In the genomic region with DNA sequence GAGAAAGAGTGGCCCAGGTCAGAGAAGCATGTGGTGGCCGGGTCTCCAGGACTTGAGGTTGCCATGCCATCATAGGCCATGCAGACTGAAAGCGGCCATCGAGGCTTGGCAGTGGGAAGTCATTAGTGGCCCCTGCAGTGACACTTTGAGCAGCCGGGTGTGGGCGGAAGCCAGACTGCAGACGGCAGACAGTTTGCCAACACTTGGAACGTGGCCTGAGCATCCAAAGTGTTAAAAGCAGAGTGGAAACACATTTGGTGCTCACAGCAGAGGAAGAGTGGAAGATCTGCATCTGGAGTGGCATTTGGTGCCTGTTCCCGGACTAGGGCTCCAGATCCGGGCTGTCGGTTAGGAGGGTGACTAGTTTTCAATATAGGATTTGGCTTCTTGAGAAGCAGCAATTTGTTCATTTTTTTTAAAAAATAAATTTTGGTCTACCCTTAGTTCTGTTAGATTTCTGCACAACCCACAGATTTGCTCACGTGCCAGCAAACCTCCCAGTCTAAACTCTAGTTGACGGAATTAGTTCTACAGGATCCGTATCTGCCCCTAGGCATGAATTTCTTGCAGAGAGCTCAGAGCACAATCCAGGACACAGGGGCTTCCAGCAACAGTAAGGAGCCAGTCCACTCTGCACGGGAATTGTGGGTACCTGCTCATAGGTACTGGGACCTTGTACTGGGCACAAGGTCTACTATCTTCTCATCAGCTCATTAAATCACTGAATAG, we compare ENCODE assay signal across 12 mouse cellular contexts.
DNase-seq lines count a peak whose midpoint lies in the region; ATAC-seq lines count a peak whose summit lies in the region.
"Had no signal": no experiment of that assay in that cellular context is flagged by ENCODE, and none has a peak within 500 bp of the region (broad histone marks: within the 10 kb centered on the region; RNA-seq: fewer than 3 reads in every experiment).

No protein-coding gene starts in this region.

- WGBS in midbrain, embryonic 11.5 days, result 93% methylated on average over 14 of the region's 14 CpGs
- 89% methylated on average over 14 of the region's 14 CpGs for WGBS in midbrain, embryonic 10.5 days

- ATAC-seq in midbrain, embryonic 11.5 days (ENCODE audit: low FRiP score), result no peak

- H3K4me1 ChIP-seq in midbrain, embryonic 11.5 days (ENCODE audit: control insufficient read depth, insufficient read depth, low read length), result peaks cover 1% of the 10 kb centered on the region; the same call in 1 of the 2 replicates
- peaks cover 4% of the 10 kb centered on the region; the same call in 1 of the 2 replicates for H3K4me1 ChIP-seq in midbrain, embryonic 10.5 days
- H3K4me1 ChIP-seq: heart, embryonic 15.5 days had no signal

- H3K27ac ChIP-seq in midbrain, embryonic 11.5 days (ENCODE audit: low read depth, low read length), result no peak overlapping the region
- H3K27ac ChIP-seq in midbrain, embryonic 10.5 days (replicated peaks), result no peak overlapping the region
- H3K27ac ChIP-seq: heart, embryonic 15.5 days; liver, embryonic 14.5 days had no signal

- peak; percentile 33 for DNase-seq in midbrain, embryonic 11.5 days (ENCODE audit: low spot score, missing footprints)
- DNase-seq in midbrain, embryonic 10.5 days (ENCODE audit: low spot score), result no peak
- peak; percentile 66 to 72 for DNase-seq in frontal cortex, postnatal 10 days (ENCODE audit: low spot score in 2 of 2)
- peak; percentile 62 to 81 for DNase-seq in left cerebral cortex, adult 18-20 months (ENCODE audit: low spot score in 2 of 2)
- peak; percentile 80 for DNase-seq in right cerebral cortex, postnatal 4 days
- no peak for DNase-seq in liver
- DNase-seq in gastrocnemius, postnatal 10 days, result no peak
- no peak for DNase-seq in gastrocnemius, postnatal 4 days (ENCODE audit: low spot score in 2 of 2)
- DNase-seq: thymus, adult 18-20 months had no signal

- H3K27me3 ChIP-seq in midbrain, embryonic 11.5 days (ENCODE audit: control insufficient read depth, insufficient read depth, low read length), result no peaks in the 10 kb centered on the region
- H3K27me3 ChIP-seq in midbrain, embryonic 10.5 days (ENCODE audit: low read depth, poor library complexity, severe bottlenecking), result no peaks in the 10 kb centered on the region
- H3K27me3 ChIP-seq: CH12.LX; heart, embryonic 15.5 days had no signal

- no peak overlapping the region for H3K4me2 ChIP-seq in midbrain, embryonic 11.5 days
- H3K4me2 ChIP-seq: heart, embryonic 15.5 days had no signal

- no peaks in the 10 kb centered on the region for H3K9me3 ChIP-seq in midbrain, embryonic 11.5 days (ENCODE audit: control insufficient read depth, low read length)
- H3K9me3 ChIP-seq in midbrain, embryonic 10.5 days (replicated peaks), result no peaks in the 10 kb centered on the region
- H3K9me3 ChIP-seq: heart, embryonic 15.5 days had no signal

- no peak overlapping the region for H3K9ac ChIP-seq in midbrain, embryonic 11.5 days (ENCODE audit: low read length)
- H3K9ac ChIP-seq: heart, embryonic 15.5 days; liver, embryonic 14.5 days had no signal

- H3K4me3 ChIP-seq in midbrain, embryonic 11.5 days (ENCODE audit: low read depth, low read length), result no peak overlapping the region
- no peak overlapping the region for H3K4me3 ChIP-seq in midbrain, embryonic 10.5 days
- H3K4me3 ChIP-seq: heart, embryonic 15.5 days had no signal

- H3K36me3 ChIP-seq in midbrain, embryonic 11.5 days (ENCODE audit: control insufficient read depth, insufficient read depth, low read length), result no peaks in the 10 kb centered on the region
- no peaks in the 10 kb centered on the region for H3K36me3 ChIP-seq in midbrain, embryonic 10.5 days
- H3K36me3 ChIP-seq: heart, embryonic 15.5 days had no signal

Comparison
In these comparisons a context has a peak if more than half of its experiments do, and no peak if none do; other contexts are left out.
1. DNase-seq: peak in midbrain, embryonic 11.5 days (single experiment), frontal cortex, postnatal 10 days (2 of 2), left cerebral cortex, adult 18-20 months (2 of 2) and right cerebral cortex, postnatal 4 days (single experiment); none in midbrain, embryonic 10.5 days (single experiment), liver (single experiment), gastrocnemius, postnatal 10 days (single experiment) and gastrocnemius, postnatal 4 days (0 of 2).